ENCODE assay signal across 7 mouse cellular contexts in the genomic region with DNA sequence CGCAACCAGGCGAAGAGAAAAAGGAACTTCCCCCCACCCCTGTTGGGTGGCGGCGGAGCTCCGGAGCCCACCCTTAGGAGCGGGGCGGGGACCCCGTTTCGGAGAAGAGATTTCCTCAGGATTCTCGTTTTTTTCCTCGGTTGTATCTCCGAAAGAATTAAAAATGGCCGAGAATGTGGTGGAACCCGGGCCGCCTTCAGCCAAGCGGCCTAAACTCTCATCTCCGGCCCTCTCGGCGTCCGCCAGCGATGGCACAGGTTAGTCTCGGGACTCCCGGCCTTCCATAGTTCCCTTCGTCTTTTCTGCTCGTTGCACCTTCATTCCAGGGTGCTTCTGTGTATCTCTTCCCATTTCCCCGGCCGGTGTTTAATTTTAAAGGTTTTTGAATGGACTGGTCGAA. TPM values are rescaled to one million over a fixed set of nuclear protein-coding genes. Genes with fewer than 3 reads are reported as not detected.
A peak's percentile ranks its signal among the peaks of the same experiment; 100 is the strongest.
DNase-seq lines count a peak whose midpoint lies in the region; ATAC-seq and TF ChIP-seq lines count a peak whose summit lies in the region.

No protein-coding gene starts in this region.

- peaks cover 2% of the 10 kb centered on the region for H3K36me3 ChIP-seq in spleen, adult 2 months (ENCODE audit: control insufficient read depth, insufficient read depth, low read length)
- H3K36me3 ChIP-seq in limb, embryonic 12.5 days = peaks cover 17% of the 10 kb centered on the region
- H3K36me3 ChIP-seq in neural tube, embryonic 14.5 days (ENCODE audit: control insufficient read depth, insufficient read depth, low read length) = no peaks in the 10 kb centered on the region

- H3K27me3 ChIP-seq in spleen, adult 2 months (ENCODE audit: control insufficient read depth, insufficient read depth, low read length) = no peaks in the 10 kb centered on the region
- H3K27me3 ChIP-seq in limb, embryonic 12.5 days = no peaks in the 10 kb centered on the region
- no peaks in the 10 kb centered on the region; the same call in 1 of the 2 replicates for H3K27me3 ChIP-seq in neural tube, embryonic 14.5 days (ENCODE audit: control insufficient read depth, insufficient read depth, low read length)

- H3K4me2 ChIP-seq in limb, embryonic 12.5 days = peak overlapping the region; percentile 88
- peak overlapping the region; percentile 97 for H3K4me2 ChIP-seq in neural tube, embryonic 14.5 days (ENCODE audit: low read depth, low read length)

- WGBS in spleen, adult 2 months = under 1% methylated on average over 28 of the region's 28 CpGs
- WGBS in limb, embryonic 12.5 days = under 1% methylated on average over 28 of the region's 28 CpGs
- WGBS in neural tube, embryonic 14.5 days = 2% methylated on average over 28 of the region's 28 CpGs

- no peaks in the 10 kb centered on the region for H3K9me3 ChIP-seq in limb, embryonic 12.5 days
- H3K9me3 ChIP-seq in neural tube, embryonic 14.5 days (ENCODE audit: control insufficient read depth, low read length) = no peaks in the 10 kb centered on the region

- no peak for TF ChIP-seq POLR2A in spleen, adult 2 months (IDR thresholded peaks at IDR 0.05; ENCODE audit: low read depth, low read length)
- no peak for TF ChIP-seq POLR2A in embryonic fibroblast, embryonic 13.5 days (IDR thresholded peaks at IDR 0.05; ENCODE audit: low read depth, low read length)

- no peaks in the 10 kb centered on the region; the same call in none of the 2 replicates for H3K4me1 ChIP-seq in spleen, adult 2 months (ENCODE audit: control insufficient read depth, insufficient read depth, insufficient read length)
- H3K4me1 ChIP-seq in embryonic fibroblast, embryonic 13.5 days (ENCODE audit: control insufficient read depth, insufficient read depth, low read length) = no peaks in the 10 kb centered on the region
- H3K4me1 ChIP-seq in limb, embryonic 12.5 days (replicated peaks) = peaks cover 20% of the 10 kb centered on the region
- peaks cover 27% of the 10 kb centered on the region for H3K4me1 ChIP-seq in neural tube, embryonic 14.5 days (ENCODE audit: control insufficient read depth, insufficient read depth, low read length)

- TF ChIP-seq CTCF in spleen, adult 2 months (IDR thresholded peaks at IDR 0.05; ENCODE audit: extremely low read depth, insufficient read depth, insufficient read length, insufficient replicate concordance) = no peak
- no peak for TF ChIP-seq CTCF in embryonic fibroblast, embryonic 13.5 days (IDR thresholded peaks at IDR 0.05; ENCODE audit: borderline replicate concordance, insufficient read depth, low read length)

- peak overlapping the region; percentile 100 for H3K27ac ChIP-seq in spleen, adult 2 months (ENCODE audit: insufficient read depth, low read length)
- peak overlapping the region; percentile 99 for H3K27ac ChIP-seq in embryonic fibroblast, embryonic 13.5 days (ENCODE audit: insufficient read depth, low read length)
- peak overlapping the region; percentile 100 for H3K27ac ChIP-seq in limb, embryonic 12.5 days
- peak overlapping the region; percentile 100 for H3K27ac ChIP-seq in neural tube, embryonic 14.5 days (ENCODE audit: low read depth, low read length)

- H3K9ac ChIP-seq in limb, embryonic 12.5 days (replicated peaks) = peak overlapping the region; percentile 100
- peak overlapping the region; percentile 99 for H3K9ac ChIP-seq in neural tube, embryonic 14.5 days (replicated peaks; ENCODE audit: low read depth, low read length)

- no peak for ATAC-seq in limb, embryonic 12.5 days (ENCODE audit: insufficient number of reproducible peaks, insufficient read depth, low FRiP score, low TSS enrichment, low read depth)
- no peak for ATAC-seq in neural tube, embryonic 14.5 days (ENCODE audit: low read depth)

- H3K4me3 ChIP-seq in spleen, adult 2 months (ENCODE audit: extremely low read depth, insufficient read depth, insufficient read length) = peak overlapping the region; percentile 99
- H3K4me3 ChIP-seq in embryonic fibroblast, embryonic 13.5 days (ENCODE audit: insufficient read depth, low read length) = peak overlapping the region; percentile 99
- peak overlapping the region; percentile 97 for H3K4me3 ChIP-seq in limb, embryonic 12.5 days (replicated peaks)
- peak overlapping the region; percentile 80 for H3K4me3 ChIP-seq in neural tube, embryonic 14.5 days (ENCODE audit: low read depth, low read length)

- DNase-seq in spleen, adult 2 months (ENCODE audit: low read depth in 1 of 2, low spot score in 2 of 2) = no peak
- DNase-seq in spleen, adult 18-20 months = no peak
- no peak for DNase-seq in urinary bladder, postnatal 4 days (ENCODE audit: low spot score in 2 of 2)
- no peak for DNase-seq in kidney, adult 11 months

RNA-seq across cellular contexts. Expression of gene Ep300, which starts 1.3 kb away (rescaled TPM):
- 37.6 and 39.3 TPM in 2 replicates for polyA plus RNA-seq in spleen, adult 2 months (2012; rRNA removed)
- 63.6 and 67.2 TPM in 2 replicates for polyA plus RNA-seq in embryonic fibroblast, embryonic 13.5 days (2011; ENCODE audit: insufficient read length, low read depth, missing spikeins)
- 16.0 and 22.9 TPM in 2 replicates for polyA plus RNA-seq in limb, embryonic 12.5 days (2016; fragmentation: Nextera tagmentation; extraction: Ambion mirVana)
- 28.4 and 37.3 TPM in 2 replicates for polyA plus RNA-seq in neural tube, embryonic 14.5 days (2014; fragmentation: Nextera tagmentation; extraction: Ambion mirVana)
